Mouse (Mus musculus) testis, adult 2 months (tissue): ENCODE data around the gene Plaur.

Experiments
- CTCF ChIP-seq: fragments of 200-500 bp; IDR thresholded peaks from 2 replicates; pipeline ENCODE4 v1.5.1; 2012; ENCODE audit warnings: low read depth, mild to moderate bottlenecking, inconsistent platforms, low read length, moderate library complexity; ENCODE audit not compliant: control insufficient read depth, insufficient read depth, insufficient replicate concordance
- POLR2A ChIP-seq: fragments of 200-500 bp; IDR thresholded peaks from 2 replicates; pipeline ENCODE4 v1.6.1; 2012; ENCODE audit warnings: low read depth, mild to moderate bottlenecking, inconsistent platforms, low read length, moderate library complexity; ENCODE audit not compliant: control insufficient read depth

DNA sequence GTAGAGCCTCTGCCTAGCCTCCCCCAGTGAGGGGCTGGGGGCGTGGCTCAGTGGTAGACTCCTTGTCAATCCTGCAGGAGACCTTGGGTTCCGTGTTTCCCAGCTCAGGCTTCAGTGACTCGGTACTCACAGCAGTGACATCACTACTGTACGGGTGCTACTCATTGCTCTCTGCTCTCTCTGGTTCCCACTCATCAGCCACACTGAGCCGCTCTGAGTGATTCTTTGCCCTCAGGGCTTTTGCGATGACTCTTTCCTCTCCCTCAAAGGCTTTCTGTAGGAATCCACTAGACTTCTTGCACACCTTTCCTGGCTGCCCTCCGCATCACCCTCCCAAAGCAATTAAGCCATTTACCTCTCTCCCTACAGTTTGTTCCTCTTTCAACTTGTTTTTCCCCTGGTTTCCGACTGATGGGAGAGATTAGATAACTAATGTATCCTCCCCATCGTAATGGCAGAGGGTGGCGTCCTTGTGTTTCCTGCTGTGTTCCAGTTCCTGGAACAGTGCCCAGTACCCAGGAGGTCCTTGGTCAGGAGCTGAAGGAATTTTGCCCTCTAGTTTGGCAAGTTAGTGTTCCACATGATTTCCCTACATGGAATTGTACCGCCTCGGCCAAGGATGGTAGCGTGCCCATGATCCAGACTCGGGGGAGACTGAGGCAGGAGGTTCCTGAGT, 770 bp upstream of the Plaur start:
- TF ChIP-seq CTCF (no peak), POLR2A (no peak)
